Mouse (Mus musculus) embryonic facial prominence, embryonic 11.5 days (tissue): ENCODE data around the gene Olfr1197. TPM values are rescaled to one million over a fixed set of nuclear protein-coding genes. Genes with fewer than 3 reads are reported as not detected.

Experiments
- polyA plus RNA-seq: library from polyadenylated mRNA; unstranded; fragments of >200 nt; fragmentation: Nextera tagmentation; extraction: Ambion mirVana; gene quantifications from 2 replicates; pipeline ENCODE4 v1.2.1, GENCODE M21; 2014

Gene Olfr1197
- polyA plus RNA-seq, 1 experiment from 2014 or later, result not detected

Other genes starting within 250 kb of the Olfr1197 start
- not detected in 2 replicates for gene Olfr1184, start 248.8 kb downstream of the Olfr1197 start, polyA plus RNA-seq
- not detected in 2 replicates for gene Olfr1185-ps1, start 239.0 kb downstream of the Olfr1197 start, polyA plus RNA-seq
- not detected in 2 replicates for gene Olfr1186, start 213.8 kb downstream of the Olfr1197 start, polyA plus RNA-seq
- not detected in 2 replicates for gene Olfr1188, start 175.4 kb downstream of the Olfr1197 start, polyA plus RNA-seq
- gene Olfr1189, start 145.9 kb downstream of the Olfr1197 start, polyA plus RNA-seq, result not detected in 2 replicates
- gene Olfr1191-ps1, start 91.8 kb downstream of the Olfr1197 start, polyA plus RNA-seq, result not detected in 2 replicates
- gene Olfr1192-ps1, start 83.9 kb downstream of the Olfr1197 start, polyA plus RNA-seq, result not detected in 2 replicates
- gene Olfr1193, start 56.7 kb downstream of the Olfr1197 start, polyA plus RNA-seq, result not detected in 2 replicates
- not detected in 2 replicates for gene Olfr1195, start 43.2 kb downstream of the Olfr1197 start, polyA plus RNA-seq
- not detected in 2 replicates for gene Olfr1196, start 27.8 kb downstream of the Olfr1197 start, polyA plus RNA-seq
- gene Olfr1198, start 19.0 kb upstream of the Olfr1197 start, polyA plus RNA-seq, result not detected in 2 replicates
- gene Olfr1199, start 28.1 kb upstream of the Olfr1197 start, polyA plus RNA-seq, result not detected in 2 replicates
- not detected in 2 replicates for gene Olfr1200, start 38.1 kb upstream of the Olfr1197 start, polyA plus RNA-seq
- not detected in 2 replicates for gene Olfr1201, start 60.7 kb upstream of the Olfr1197 start, polyA plus RNA-seq
- not detected in 2 replicates for gene Olfr1202, start 82.1 kb upstream of the Olfr1197 start, polyA plus RNA-seq
- gene Olfr1205, start 97.4 kb upstream of the Olfr1197 start, polyA plus RNA-seq, result not detected in 2 replicates
- gene Olfr1204, start 116.9 kb upstream of the Olfr1197 start, polyA plus RNA-seq, result not detected in 2 replicates
- not detected in 2 replicates for gene Olfr1206, start 130.9 kb upstream of the Olfr1197 start, polyA plus RNA-seq
- gene Olfr1208, start 169.9 kb upstream of the Olfr1197 start, polyA plus RNA-seq, result not detected in 2 replicates
- gene Olfr1209, start 182.8 kb upstream of the Olfr1197 start, polyA plus RNA-seq, result not detected in 2 replicates
- gene Olfr1211, start 205.7 kb upstream of the Olfr1197 start, polyA plus RNA-seq, result not detected in 2 replicates
- gene Olfr1212, start 221.6 kb upstream of the Olfr1197 start, polyA plus RNA-seq, result not detected in 2 replicates
- not detected in 2 replicates for gene Gm13762, start 247.9 kb upstream of the Olfr1197 start, polyA plus RNA-seq